15 mouse cellular contexts compared by ENCODE assay signal in genomic region chr17:78137986-78138385, GRCm38 (mm10).
A peak's percentile ranks its signal among the peaks of the same experiment; 100 is the strongest.
DNase-seq lines count a peak whose midpoint lies in the region; ATAC-seq and TF ChIP-seq lines count a peak whose summit lies in the region.
"Had no signal": no experiment of that assay in that cellular context is flagged by ENCODE, and none has a peak within 500 bp of the region (broad histone marks: within the 10 kb centered on the region; RNA-seq: fewer than 3 reads in every experiment).

No protein-coding gene starts in this region.

- H3K36me3 ChIP-seq in forebrain, embryonic 14.5 days (ENCODE audit: control insufficient read depth, insufficient read depth, low read length) = no peaks in the 10 kb centered on the region
- H3K36me3 ChIP-seq in forebrain, embryonic 12.5 days (replicated peaks) = no peaks in the 10 kb centered on the region
- no peaks in the 10 kb centered on the region for H3K36me3 ChIP-seq in forebrain, embryonic 16.5 days (ENCODE audit: control insufficient read depth, insufficient read depth)
- no peaks in the 10 kb centered on the region for H3K36me3 ChIP-seq in forebrain, postnatal 0 days (ENCODE audit: insufficient read depth)
- H3K36me3 ChIP-seq: embryonic facial prominence, embryonic 10.5 days; embryonic facial prominence, embryonic 12.5 days had no signal

- no peak overlapping the region for H3K27ac ChIP-seq in forebrain, embryonic 14.5 days (ENCODE audit: low read depth, low read length)
- no peak overlapping the region for H3K27ac ChIP-seq in forebrain, embryonic 12.5 days
- no peak overlapping the region for H3K27ac ChIP-seq in forebrain, embryonic 16.5 days (ENCODE audit: low read length)
- H3K27ac ChIP-seq in forebrain, postnatal 0 days (ENCODE audit: low read depth, low read length) = no peak overlapping the region
- H3K27ac ChIP-seq: embryonic facial prominence, embryonic 10.5 days; embryonic facial prominence, embryonic 12.5 days had no signal

- WGBS in forebrain, embryonic 14.5 days = 38% methylated on average over 1 of the region's 1 CpGs
- 39% methylated on average over 1 of the region's 1 CpGs for WGBS in forebrain, embryonic 12.5 days
- WGBS in forebrain, embryonic 16.5 days = 22% methylated on average over 1 of the region's 1 CpGs
- WGBS in forebrain, postnatal 0 days = 36% methylated on average over 1 of the region's 1 CpGs

- H3K9ac ChIP-seq in forebrain, embryonic 14.5 days (ENCODE audit: low read length) = no peak overlapping the region
- H3K9ac ChIP-seq in forebrain, embryonic 12.5 days = no peak overlapping the region
- H3K9ac ChIP-seq in forebrain, embryonic 16.5 days (replicated peaks; ENCODE audit: low read depth, low read length) = no peak overlapping the region
- H3K9ac ChIP-seq in forebrain, postnatal 0 days = no peak overlapping the region
- H3K9ac ChIP-seq: embryonic facial prominence, embryonic 12.5 days had no signal

- DNase-seq in forebrain, embryonic 14.5 days (ENCODE audit: low spot score) = peak; percentile 25
- DNase-seq in forebrain, postnatal 0 days = no peak
- no peak for DNase-seq in ovary, postnatal 36 days (ENCODE audit: low spot score)
- DNase-seq: adrenal gland, adult 2 months; adrenal gland, postnatal 10 days; adrenal gland, postnatal 25 days; cerebellum, adult 11-12 months; cerebellum, adult 2 months; cerebellum, adult 9-10 months; cerebellum, postnatal 10 days; cerebellum, postnatal 25 days had no signal

- no peak overlapping the region for H3K4me3 ChIP-seq in forebrain, embryonic 14.5 days (ENCODE audit: low read depth, low read length)
- no peak overlapping the region for H3K4me3 ChIP-seq in forebrain, embryonic 12.5 days (replicated peaks)
- no peak overlapping the region for H3K4me3 ChIP-seq in forebrain, embryonic 16.5 days (replicated peaks; ENCODE audit: low read length)
- no peak overlapping the region for H3K4me3 ChIP-seq in forebrain, postnatal 0 days (ENCODE audit: low read depth, low read length)
- H3K4me3 ChIP-seq: embryonic facial prominence, embryonic 10.5 days; embryonic facial prominence, embryonic 12.5 days had no signal

- ATAC-seq in forebrain, embryonic 14.5 days = no peak; the same call in 1 of the 2 replicates
- no peak for ATAC-seq in forebrain, embryonic 12.5 days (ENCODE audit: low FRiP score)
- ATAC-seq in forebrain, embryonic 16.5 days = peak; percentile 83
- ATAC-seq in forebrain, postnatal 0 days = no peak; the same call in 1 of the 2 replicates

- no peaks in the 10 kb centered on the region for H3K9me3 ChIP-seq in forebrain, embryonic 14.5 days (replicated peaks; ENCODE audit: control insufficient read depth, low read length)
- no peaks in the 10 kb centered on the region for H3K9me3 ChIP-seq in forebrain, embryonic 12.5 days
- no peaks in the 10 kb centered on the region for H3K9me3 ChIP-seq in forebrain, embryonic 16.5 days (ENCODE audit: control insufficient read depth, low read length)
- H3K9me3 ChIP-seq in forebrain, postnatal 0 days (ENCODE audit: low read length) = no peaks in the 10 kb centered on the region
- H3K9me3 ChIP-seq: embryonic facial prominence, embryonic 10.5 days; embryonic facial prominence, embryonic 12.5 days had no signal

- H3K4me2 ChIP-seq in forebrain, embryonic 14.5 days (ENCODE audit: low read length) = no peak overlapping the region
- no peak overlapping the region for H3K4me2 ChIP-seq in forebrain, embryonic 12.5 days
- H3K4me2 ChIP-seq in forebrain, embryonic 16.5 days (ENCODE audit: low read length) = no peak overlapping the region
- H3K4me2 ChIP-seq in forebrain, postnatal 0 days (ENCODE audit: low read depth) = no peak overlapping the region
- H3K4me2 ChIP-seq: embryonic facial prominence, embryonic 12.5 days had no signal

- no peaks in the 10 kb centered on the region for H3K27me3 ChIP-seq in forebrain, embryonic 14.5 days (replicated peaks; ENCODE audit: control insufficient read depth, insufficient read depth, low read length)
- no peaks in the 10 kb centered on the region for H3K27me3 ChIP-seq in forebrain, embryonic 12.5 days
- H3K27me3 ChIP-seq in forebrain, embryonic 16.5 days (replicated peaks; ENCODE audit: control insufficient read depth, insufficient read depth, low read length) = no peaks in the 10 kb centered on the region
- H3K27me3 ChIP-seq in forebrain, postnatal 0 days (ENCODE audit: insufficient read depth, low read length) = no peaks in the 10 kb centered on the region
- H3K27me3 ChIP-seq: embryonic facial prominence, embryonic 12.5 days had no signal

- TF ChIP-seq CTCF in forebrain, postnatal 0 days (IDR thresholded peaks at IDR 0.05; ENCODE audit: low read depth) = no peak

- no peaks in the 10 kb centered on the region for H3K4me1 ChIP-seq in forebrain, embryonic 14.5 days (ENCODE audit: control insufficient read depth, insufficient read depth, low read length)
- no peaks in the 10 kb centered on the region for H3K4me1 ChIP-seq in forebrain, embryonic 12.5 days
- 0 out of 2 replicates have a peak, but pooled peaks cover 3% of the 10 kb centered on the region for H3K4me1 ChIP-seq in forebrain, embryonic 16.5 days (replicated peaks; ENCODE audit: control insufficient read depth, insufficient read depth, low read length)
- no peaks in the 10 kb centered on the region for H3K4me1 ChIP-seq in forebrain, postnatal 0 days (ENCODE audit: insufficient read depth)
- H3K4me1 ChIP-seq: embryonic facial prominence, embryonic 10.5 days; embryonic facial prominence, embryonic 12.5 days had no signal
